Mouse (Mus musculus) liver, embryonic 14.5 days (tissue): ENCODE data around the gene Trmt1l. TPM values are rescaled to one million over a fixed set of nuclear protein-coding genes. Genes with fewer than 3 reads are reported as not detected.

Source experiments
- ATAC-seq: fragments of 200-750 bp; cut with Nextera tagmentation; 2 replicates; pipeline ENCODE4 v1.8.0; 2017; ENCODE audit warnings: moderate number of reproducible peaks, mild to moderate bottlenecking, moderate library complexity; ENCODE audit not compliant: insufficient read depth
- DNase-seq, 3 experiments: peaks; one replicate each; pipeline ENCODE4 v3.0.0-alpha.2; 2012 to 2013; ENCODE audit warnings: low read depth in 3 of 3, low spot score in 3 of 3
- H3K27ac ChIP-seq: fragments of 300-500 bp; sonication (generic); 2 replicates; pipeline ENCODE4 v1.5.1; 2014; ENCODE audit warnings: moderate library complexity, mild to moderate bottlenecking, control low read depth, inconsistent platforms
- H3K27me3 ChIP-seq: fragments of 300-500 bp; sonication (generic); 2 replicates; pipeline ENCODE4 v1.6.1; 2014; ENCODE audit warnings: mild to moderate bottlenecking, low read length, moderate library complexity; ENCODE audit not compliant: control insufficient read depth, insufficient read depth
- H3K36me3 ChIP-seq: fragments of 300-500 bp; sonication (generic); replicated peaks from 2 replicates; pipeline ENCODE4 v1.6.1; 2014; ENCODE audit warnings: low read depth; ENCODE audit not compliant: control insufficient read depth, insufficient read depth
- H3K4me1 ChIP-seq, 2 experiments: fragments of 200-500 bp in 1 of 2; fragments of 300-500 bp in 1 of 2; sonication (generic) in 1 of 2; replicated peaks; 2 replicates each; pipeline ENCODE4 v1.6.1; 2012 to 2014; ENCODE audit warnings: antibody characterized with exemption in 1 of 2, inconsistent platforms in 1 of 2, low read length in 1 of 2; ENCODE audit not compliant: control insufficient read depth in 2 of 2, insufficient read depth in 2 of 2
- H3K4me2 ChIP-seq: fragments of 300-500 bp; sonication (generic); 2 replicates; pipeline ENCODE4 v1.6.1; 2014; ENCODE audit warnings: low read depth, mild to moderate bottlenecking, control low read depth, moderate library complexity
- H3K4me3 ChIP-seq, 2 experiments: fragments of 200-500 bp in 1 of 2; fragments of 300-500 bp in 1 of 2; sonication (generic) in 1 of 2; 2 replicates each; pipeline ENCODE4 v1.5.1; 2012 to 2014; ENCODE audit warnings: low read depth in 2 of 2, low read length in 2 of 2, mild to moderate bottlenecking in 2 of 2, control low read depth in 1 of 2, inconsistent platforms in 1 of 2, moderate library complexity in 1 of 2; ENCODE audit not compliant: insufficient read depth in 1 of 2
- H3K9ac ChIP-seq: fragments of 300-500 bp; sonication (generic); replicated peaks from 2 replicates; pipeline ENCODE4 v1.6.1; 2014; ENCODE audit warnings: mild to moderate bottlenecking, control low read depth, moderate library complexity
- H3K9me3 ChIP-seq: fragments of 300-500 bp; sonication (generic); 2 replicates; pipeline ENCODE4 v1.6.1; 2016; ENCODE audit warnings: low read length, mixed read lengths; ENCODE audit not compliant: control insufficient read depth
- CTCF ChIP-seq: IDR thresholded peaks from 2 replicates; pipeline ENCODE4 v1.5.1; 2016; ENCODE audit warnings: antibody characterized with exemption, low read depth, control low read depth
- EP300 ChIP-seq: IDR thresholded peaks from 2 replicates; pipeline ENCODE4 v1.6.1; 2016; ENCODE audit warnings: antibody characterized with exemption, low read depth
- WGBS: fragments of 180-500 bp; shearing (Covaris S2); extraction: QIAGEN DNeasy Blood & Tissue Kit; methylation state at CpG from one replicate; pipeline ENCODE4 v1.1.7; 2014; ENCODE audit not compliant: insufficient replicate concordance; 5-methylcytosine and 5-hydroxymethylcytosine counted together
- polyA plus RNA-seq, 2 experiments: library from polyadenylated mRNA; depleted of rRNA in 1 of 2; stranded (reverse) in 1 of 2; unstranded in 1 of 2; fragments of >200 nt; fragmentation: Nextera tagmentation in 1 of 2; extraction: Ambion mirVana in 1 of 2; gene quantifications; 2 replicates each; pipeline versions ENCODE4 v1.2.1 to v1.2.3; 2012 to 2014

Trmt1l gene
- polyA plus RNA-seq, 2 experiments: 9.8 to 11.8 TPM

DNA sequence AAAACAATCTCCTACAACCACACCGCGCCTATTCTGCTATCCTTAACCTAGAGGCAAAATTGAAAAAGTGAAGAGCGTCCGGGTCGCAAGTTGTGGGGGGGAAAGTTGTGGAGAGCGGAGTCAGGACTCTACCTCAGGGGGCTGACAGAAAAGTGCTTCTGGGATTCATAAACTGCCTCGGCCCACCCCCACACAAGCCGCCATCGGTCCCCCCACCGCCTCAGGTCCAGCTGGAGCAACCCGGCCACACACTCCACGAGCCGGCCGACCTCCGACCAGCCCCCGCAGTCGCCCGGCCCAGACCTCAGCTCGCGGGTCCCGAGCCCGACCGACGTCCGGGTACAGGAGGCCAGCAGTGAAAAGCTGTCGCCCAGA, 467 bp upstream of the Trmt1l start:
- Histone ChIP-seq H3K9me3 (no peaks in the 10 kb centered on the region), H3K9ac (peak overlapping the region; percentile 89), H3K4me1 (peaks cover 10% of the 10 kb centered on the region in 2 experiments; a peak in 3 of 4 replicates), H3K4me2 (peak overlapping the region; percentile 94), H3K27me3 (no peaks in the 10 kb centered on the region), H3K4me3 (peak overlapping the region; percentile 83 to 88), H3K27ac (peak overlapping the region; percentile 80), H3K36me3 (no peaks in the 10 kb centered on the region; the same call in 1 of the 2 replicates)
- ATAC-seq (peak; percentile 40), DNase-seq (peak in 2 of 3 experiments; percentile 7 to 28)
- TF ChIP-seq EP300 (no peak), CTCF (no peak)
- under 1% methylated on average over 26 of the region's 26 CpGs for WGBS

DNA sequence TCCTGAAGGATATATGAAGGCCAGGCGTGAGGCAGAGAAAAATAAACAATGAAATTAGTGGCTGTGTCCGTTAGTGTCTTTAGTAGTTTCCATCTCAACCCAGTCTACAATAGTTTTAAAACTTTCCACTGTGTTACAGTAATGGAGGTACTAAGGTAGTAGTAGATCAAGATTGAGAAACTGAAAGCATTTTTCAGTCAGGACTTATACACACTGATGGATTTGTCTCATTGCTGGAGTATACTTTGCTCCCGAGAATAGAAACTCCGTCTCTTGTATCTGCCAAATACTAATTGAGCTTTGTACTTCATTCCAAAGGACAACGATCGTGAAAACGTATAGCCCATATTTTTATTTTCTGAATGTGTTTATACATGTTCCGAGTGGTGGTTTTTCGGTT, 974 bp downstream of the Trmt1l start:
- Histone ChIP-seq H3K4me1 (peaks cover 10% of the 10 kb centered on the region in 2 experiments; a peak in 3 of 4 replicates), H3K4me2 (peak overlapping the region; percentile 94), H3K27ac (peak overlapping the region; percentile 63), H3K27me3 (no peaks in the 10 kb centered on the region), H3K4me3 (peak overlapping the region; percentile 83 to 88), H3K36me3 (peaks cover 1% of the 10 kb centered on the region; the same call in 1 of the 2 replicates), H3K9me3 (no peaks in the 10 kb centered on the region), H3K9ac (peak overlapping the region; percentile 89)
- ATAC-seq (no peak), DNase-seq (peak in 1 of 3 experiments; percentile 19)
- TF ChIP-seq CTCF (no peak), EP300 (no peak)
- WGBS: 33% methylated on average over 9 of the region's 9 CpGs

DNA sequence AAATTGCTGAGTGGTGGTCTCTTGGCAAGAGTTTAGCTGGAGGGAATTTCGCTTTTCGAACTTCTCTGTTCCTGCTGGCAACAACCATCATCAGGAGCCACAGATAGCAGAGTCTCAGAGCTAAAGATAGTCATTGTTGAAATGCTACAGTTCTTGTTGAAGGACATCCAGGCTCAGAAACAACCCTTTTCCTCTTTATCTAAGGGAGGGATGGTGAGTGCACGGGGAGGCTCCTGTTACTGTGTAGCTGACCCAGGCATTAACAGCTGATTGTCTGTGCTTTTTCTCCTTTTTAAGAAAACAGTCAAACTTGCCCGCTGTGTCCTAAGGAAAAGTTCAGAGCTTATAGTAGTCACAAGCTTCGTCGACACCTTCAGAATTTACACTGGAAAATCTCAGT, 7.1 kb downstream of the Trmt1l start:
- no peak for DNase-seq
- no peak for ATAC-seq
- H3K4me3 ChIP-seq: no peak overlapping the region
- TF ChIP-seq EP300 (no peak), CTCF (no peak)
- H3K27me3 ChIP-seq: no peaks in the 10 kb centered on the region
- peaks cover 34% of the 10 kb centered on the region for H3K36me3 ChIP-seq
- H3K9me3 ChIP-seq: no peaks in the 10 kb centered on the region
- no peak overlapping the region for H3K4me2 ChIP-seq
- H3K27ac ChIP-seq: no peak overlapping the region
- H3K9ac ChIP-seq: no peak overlapping the region
- no peaks in the 10 kb centered on the region for H3K4me1 ChIP-seq
- 77% methylated on average over 6 of the region's 6 CpGs for WGBS

DNA sequence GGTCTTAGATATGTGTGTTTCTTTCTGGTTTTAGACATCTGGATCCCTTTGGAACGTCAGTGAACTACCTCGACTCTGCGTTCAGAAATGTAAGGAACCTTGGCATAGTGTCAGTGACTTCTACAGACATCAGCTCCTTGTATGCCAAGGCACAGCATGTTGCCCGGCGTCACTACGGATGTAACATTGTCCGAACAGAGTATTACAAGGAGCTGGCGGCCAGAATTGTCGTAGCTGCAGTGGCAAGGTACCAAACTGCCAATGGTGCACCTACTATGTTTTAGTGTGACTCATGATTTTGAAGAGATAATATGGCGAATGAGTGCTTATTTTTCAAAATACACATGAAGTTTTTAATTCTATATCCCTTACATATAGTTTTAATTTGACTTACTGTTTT, 21.5 kb downstream of the Trmt1l start:
- Histone ChIP-seq H3K9ac (no peak overlapping the region), H3K36me3 (peaks cover 37% of the 10 kb centered on the region), H3K27me3 (no peaks in the 10 kb centered on the region), H3K4me2 (no peak overlapping the region), H3K4me3 (no peak overlapping the region), H3K4me1 (no peaks in the 10 kb centered on the region), H3K27ac (no peak overlapping the region), H3K9me3 (no peaks in the 10 kb centered on the region)
- ATAC-seq (no peak), DNase-seq (no peak)
- 82% methylated on average over 10 of the region's 10 CpGs for WGBS
- TF ChIP-seq CTCF: no peak
- TF ChIP-seq EP300: no peak

DNA sequence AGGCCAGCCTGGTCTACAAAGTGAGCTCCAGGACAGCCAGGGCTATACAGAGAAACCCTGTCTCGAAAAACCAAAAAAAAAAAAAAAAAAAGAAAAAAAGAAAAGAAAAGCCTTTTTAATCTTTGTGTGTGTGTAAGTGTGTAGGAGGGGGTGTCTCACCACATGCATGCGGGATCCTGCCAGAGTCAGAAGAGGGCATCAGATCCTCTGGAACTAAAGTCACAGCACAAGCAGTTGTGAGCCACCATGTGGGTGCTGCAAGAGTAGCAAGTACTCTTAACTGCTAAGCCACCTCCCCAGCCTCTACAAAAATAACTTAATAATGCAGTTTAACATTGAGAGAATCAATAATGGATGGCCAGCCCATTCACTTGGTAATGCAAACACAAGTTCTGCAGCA, 22.5 kb downstream of the Trmt1l start:
- Histone ChIP-seq H3K27ac (no peak overlapping the region), H3K9ac (no peak overlapping the region), H3K36me3 (peaks cover 28% of the 10 kb centered on the region), H3K9me3 (no peaks in the 10 kb centered on the region), H3K4me2 (no peak overlapping the region), H3K4me1 (no peaks in the 10 kb centered on the region), H3K27me3 (no peaks in the 10 kb centered on the region), H3K4me3 (no peak overlapping the region)
- DNase-seq: no peak
- TF ChIP-seq EP300: no peak
- TF ChIP-seq CTCF: 0 out of 2 replicates have a peak, but pooled peaks have one; percentile 14
- ATAC-seq: no peak
- WGBS: 73% methylated on average over 1 of the region's 2 CpGs
